ENCODE assay signal across 8 mouse cellular contexts in genomic region chr3:76001156-76001555, GRCm38 (mm10). TPM values are rescaled to one million over a fixed set of nuclear protein-coding genes. Genes with fewer than 3 reads are reported as not detected.
DNase-seq lines count a peak whose midpoint lies in the region; ATAC-seq lines count a peak whose summit lies in the region.

No protein-coding gene starts in this region.

- peak; percentile 12 to 27 for DNase-seq in heart, adult 9 months (ENCODE audit: low spot score in 2 of 2)
- no peak for DNase-seq in heart, adult 11 months
- peak; percentile 57 for DNase-seq in CD4-positive helper T cell, adult 2 months (ENCODE audit: low read depth, low spot score)
- DNase-seq in c-Kit-positive CD71-positive TER-119-positive erythroid progenitor cells, embryonic 14.5 days (ENCODE audit: low spot score) = peak; percentile 41
- peak; percentile 14 to 24 for DNase-seq in layer of hippocampus, adult 8-10 months (ENCODE audit: low spot score in 2 of 2)
- DNase-seq in natural killer cell, adult 2 months (ENCODE audit: low spot score in 2 of 2) = peak; percentile 14 to 29
- no peak for DNase-seq in testis, postnatal 10 days (ENCODE audit: low spot score)

- ATAC-seq in frontal cortex, adult (ENCODE audit: low TSS enrichment) = peak; percentile 99

RNA-seq across cellular contexts. Expression of gene Golim4, which starts 44.4 kb away (rescaled TPM):
- total RNA-seq in layer of hippocampus, adult 8-10 months (2022) = 10 to 100 TPM; 23.7 to 36.5 (median 31.5) TPM

Comparison
In these comparisons a context has a peak if more than half of its experiments do, and no peak if none do; other contexts are left out.
1. DNase-seq: peak in heart, adult 9 months (2 of 2), CD4-positive helper T cell, adult 2 months (single experiment), c-Kit-positive CD71-positive TER-119-positive erythroid progenitor cells, embryonic 14.5 days (single experiment), layer of hippocampus, adult 8-10 months (2 of 2) and natural killer cell, adult 2 months (2 of 2); none in heart, adult 11 months (single experiment) and testis, postnatal 10 days (single experiment).